Mouse (Mus musculus): ENCODE results near the gene Uck2. TPM values are rescaled to one million over a fixed set of nuclear protein-coding genes. Genes with fewer than 3 reads are reported as not detected.

Uck2 gene
- polyA plus RNA-seq, 1 experiment from 2014 or later = 98.3 TPM

DNA sequence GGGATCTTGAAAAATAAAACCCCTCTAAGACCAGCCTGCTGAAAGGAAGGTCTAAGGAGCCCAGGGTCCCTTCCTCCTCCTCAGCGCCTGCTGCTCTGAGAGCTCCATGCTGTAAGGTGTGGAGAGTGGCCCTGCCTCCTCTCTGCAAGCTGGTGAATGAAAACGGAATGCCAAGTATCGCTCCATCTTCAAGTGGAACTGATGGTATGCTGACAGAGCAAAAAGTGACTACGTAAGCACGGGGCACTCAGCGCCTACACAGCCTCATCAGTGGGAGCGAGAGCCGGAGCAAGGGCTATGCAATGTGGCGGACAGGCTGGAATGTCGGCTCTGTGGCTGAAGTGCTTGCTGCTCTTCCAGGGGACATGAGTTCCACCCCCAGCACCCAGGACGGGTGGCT lies 47.3 kb downstream of the Uck2 start:
- peaks cover 28% of the 10 kb centered on the region for H3K36me3 ChIP-seq (ENCODE audit: insufficient read depth)
- TF ChIP-seq CTCF (IDR thresholded peaks at IDR 0.05; ENCODE audit: low read depth) = no peak
- ATAC-seq (ENCODE audit: insufficient read depth) = peak; percentile 81
- peak; percentile 69 for DNase-seq
- no peak overlapping the region for H3K4me3 ChIP-seq (ENCODE audit: low read depth, low read length)
- no peak overlapping the region for H3K4me2 ChIP-seq
- H3K27ac ChIP-seq (ENCODE audit: low read depth) = no peak overlapping the region; the same call in 1 of the 2 replicates
- WGBS = 55% methylated on average over 11 of the region's 11 CpGs
- H3K9me3 ChIP-seq (ENCODE audit: low read depth, low read length) = no peaks in the 10 kb centered on the region
- H3K4me1 ChIP-seq (ENCODE audit: insufficient read depth) = 0 out of 2 replicates have a peak, but pooled peaks cover 4% of the 10 kb centered on the region
- no peaks in the 10 kb centered on the region for H3K27me3 ChIP-seq (ENCODE audit: insufficient read depth, low read length)
- no peak overlapping the region for H3K9ac ChIP-seq

GRCm38 (mm10) chr1:167236790-167237189 lies 48.3 kb downstream of the Uck2 start:
- TF ChIP-seq CTCF (IDR thresholded peaks at IDR 0.05; ENCODE audit: low read depth) = no peak
- Histone ChIP-seq H3K27me3 (ENCODE audit: insufficient read depth, low read length) (no peaks in the 10 kb centered on the region), H3K9me3 (ENCODE audit: low read depth, low read length) (no peaks in the 10 kb centered on the region), H3K4me2 (no peak overlapping the region), H3K27ac (ENCODE audit: low read depth) (no peak overlapping the region), H3K4me3 (ENCODE audit: low read depth, low read length) (no peak overlapping the region), H3K9ac (no peak overlapping the region), H3K4me1 (ENCODE audit: insufficient read depth) (0 out of 2 replicates have a peak, but pooled peaks cover 4% of the 10 kb centered on the region), H3K36me3 (ENCODE audit: insufficient read depth) (peaks cover 30% of the 10 kb centered on the region)
- 59% methylated on average over 8 of the region's 8 CpGs for WGBS
- ATAC-seq (ENCODE audit: insufficient read depth) (no peak), DNase-seq (no peak)

- WGBS = 89% methylated on average over 10 of the region's 10 CpGs
- Histone ChIP-seq H3K9me3 (ENCODE audit: low read depth, low read length) (no peaks in the 10 kb centered on the region), H3K4me3 (ENCODE audit: low read depth, low read length) (no peak overlapping the region), H3K9ac (no peak overlapping the region), H3K27me3 (ENCODE audit: insufficient read depth, low read length) (no peaks in the 10 kb centered on the region), H3K4me2 (no peak overlapping the region), H3K4me1 (ENCODE audit: insufficient read depth) (0 out of 2 replicates have a peak, but pooled peaks cover 4% of the 10 kb centered on the region), H3K36me3 (ENCODE audit: insufficient read depth) (peaks cover 49% of the 10 kb centered on the region), H3K27ac (ENCODE audit: low read depth) (no peak overlapping the region)
- ATAC-seq (ENCODE audit: insufficient read depth) (no peak), DNase-seq (no peak)
- TF ChIP-seq CTCF (IDR thresholded peaks at IDR 0.05; ENCODE audit: low read depth) = no peak
These were observed 50.8 kb downstream of the Uck2 start for GRCm38 (mm10) chr1:167234344-167234743.

DNA sequence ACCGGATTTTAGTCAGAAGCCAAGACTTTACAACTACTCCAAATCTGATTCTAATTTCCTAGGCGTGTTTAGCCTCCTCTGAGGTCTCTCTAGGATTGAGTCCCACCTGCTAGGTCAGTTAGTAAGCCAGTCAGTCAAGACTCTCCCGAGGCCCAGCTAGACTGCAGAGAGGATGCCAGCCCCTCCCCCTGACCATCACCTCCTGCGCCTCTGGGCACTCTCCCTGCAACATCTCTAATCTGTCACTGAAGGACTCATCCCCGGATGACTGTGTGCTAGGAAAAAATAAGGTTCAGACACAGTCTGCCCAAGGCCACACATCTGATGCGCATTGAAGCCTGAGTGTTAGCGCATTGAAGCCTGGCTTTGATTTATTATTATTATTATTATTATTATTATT lies 52.2 kb downstream of the Uck2 start:
- Histone ChIP-seq H3K4me2 (no peak overlapping the region), H3K9ac (no peak overlapping the region), H3K4me3 (ENCODE audit: low read depth, low read length) (no peak overlapping the region), H3K36me3 (ENCODE audit: insufficient read depth) (peaks cover 58% of the 10 kb centered on the region), H3K27ac (ENCODE audit: low read depth) (no peak overlapping the region), H3K9me3 (ENCODE audit: low read depth, low read length) (no peaks in the 10 kb centered on the region), H3K4me1 (ENCODE audit: insufficient read depth) (0 out of 2 replicates have a peak, but pooled peaks cover 3% of the 10 kb centered on the region), H3K27me3 (ENCODE audit: insufficient read depth, low read length) (no peaks in the 10 kb centered on the region)
- WGBS = 74% methylated on average over 7 of the region's 7 CpGs
- ATAC-seq (ENCODE audit: insufficient read depth) = no peak
- no peak for TF ChIP-seq CTCF (IDR thresholded peaks at IDR 0.05; ENCODE audit: low read depth)
- DNase-seq = no peak

GRCm38 (mm10) chr1:167231612-167232283 lies 53.4 kb downstream of the Uck2 start:
- Histone ChIP-seq H3K4me3 (ENCODE audit: low read depth, low read length) (no peak overlapping the region), H3K36me3 (ENCODE audit: insufficient read depth) (peaks cover 70% of the 10 kb centered on the region), H3K27ac (ENCODE audit: low read depth) (no peak overlapping the region), H3K4me1 (ENCODE audit: insufficient read depth) (no peaks in the 10 kb centered on the region), H3K9me3 (ENCODE audit: low read depth, low read length) (no peaks in the 10 kb centered on the region), H3K4me2 (no peak overlapping the region), H3K9ac (no peak overlapping the region), H3K27me3 (ENCODE audit: insufficient read depth, low read length) (no peaks in the 10 kb centered on the region)
- peak; percentile 38 for DNase-seq
- TF ChIP-seq CTCF (IDR thresholded peaks at IDR 0.05; ENCODE audit: low read depth) = peak; percentile 57
- ATAC-seq (ENCODE audit: insufficient read depth) = peak; percentile 40; the same call in 1 of the 2 replicates
- 76% methylated on average over 17 of the region's 17 CpGs for WGBS

DNA sequence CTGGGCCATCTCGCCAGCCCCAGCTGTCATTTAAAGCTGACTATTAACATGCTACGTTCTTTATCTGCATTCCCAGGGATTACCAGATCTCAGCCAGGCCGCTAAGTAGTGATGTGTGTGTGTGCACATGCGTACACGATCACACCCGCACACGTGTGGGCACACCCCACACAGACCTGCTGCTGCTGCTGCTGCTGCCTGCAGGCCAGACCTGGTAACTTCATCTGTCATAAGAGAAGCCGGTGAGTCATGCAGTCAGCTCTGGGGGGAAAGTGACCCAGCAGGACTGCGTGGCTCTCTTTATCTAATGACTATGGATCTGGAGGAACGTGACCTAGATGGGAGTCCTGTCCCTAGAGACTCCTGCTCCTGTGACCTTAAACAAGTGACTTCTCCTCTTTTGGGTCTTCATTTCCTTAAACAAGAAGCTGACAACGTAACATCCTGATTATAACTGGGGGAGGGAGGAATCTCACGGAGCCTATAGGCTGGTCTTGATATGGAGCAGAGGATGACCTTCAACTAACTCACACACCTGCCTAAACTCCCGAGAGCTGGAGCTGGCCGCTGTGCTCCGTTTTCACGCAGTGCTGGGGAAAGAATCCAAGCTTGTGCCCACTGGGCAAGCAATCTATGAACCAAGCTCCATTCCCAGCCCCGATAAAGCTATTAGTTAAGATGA lies 54.0 kb downstream of the Uck2 start:
- H3K27me3 ChIP-seq (ENCODE audit: insufficient read depth, low read length) = no peaks in the 10 kb centered on the region
- H3K27ac ChIP-seq (ENCODE audit: low read depth) = no peak overlapping the region
- H3K4me2 ChIP-seq = no peak overlapping the region
- no peak overlapping the region for H3K9ac ChIP-seq
- H3K36me3 ChIP-seq (ENCODE audit: insufficient read depth) = peaks cover 76% of the 10 kb centered on the region
- no peaks in the 10 kb centered on the region for H3K9me3 ChIP-seq (ENCODE audit: low read depth, low read length)
- 86% methylated on average over 17 of the region's 17 CpGs for WGBS
- H3K4me3 ChIP-seq (ENCODE audit: low read depth, low read length) = no peak overlapping the region
- ATAC-seq (ENCODE audit: insufficient read depth) = peak; percentile 47; the same call in 1 of the 2 replicates
- no peaks in the 10 kb centered on the region for H3K4me1 ChIP-seq (ENCODE audit: insufficient read depth)
- no peak; the same call in 1 of the 2 replicates for TF ChIP-seq CTCF (IDR thresholded peaks at IDR 0.05; ENCODE audit: low read depth)
- DNase-seq = no peak

DNA sequence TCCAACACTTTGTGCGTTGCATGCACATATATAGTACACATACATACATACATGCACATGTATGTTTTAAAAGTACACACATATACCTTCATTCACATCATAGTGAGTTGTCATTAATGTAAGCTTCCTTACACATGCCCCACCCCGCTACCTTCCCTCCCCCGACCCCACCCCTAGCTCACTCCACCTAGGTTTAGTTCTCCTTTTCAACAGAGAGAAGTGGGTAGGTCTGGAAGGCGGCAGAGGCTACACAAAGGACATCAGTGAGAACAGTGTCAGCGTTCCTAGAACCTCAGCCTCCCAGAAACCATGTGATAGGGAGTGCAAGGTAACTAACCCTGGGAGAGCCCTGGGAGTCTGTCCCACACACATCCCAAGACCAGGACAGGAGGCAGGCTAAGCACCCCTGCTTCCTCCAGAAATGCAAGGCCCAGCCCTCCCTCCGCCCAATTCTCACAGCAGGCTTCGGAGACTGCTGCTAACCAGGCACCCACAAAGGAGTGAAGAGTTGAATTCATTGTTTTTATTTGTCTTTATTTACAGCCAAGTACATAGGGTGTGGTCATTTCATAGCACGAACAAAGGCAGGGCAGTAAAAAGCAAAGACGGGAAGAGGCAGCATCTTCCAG lies 62.6 kb downstream of the Uck2 start:
- WGBS = 78% methylated on average over 9 of the region's 9 CpGs

More for the DNA sequence above, 62.6 kb downstream of the Uck2 start:
- no peak overlapping the region for H3K9ac ChIP-seq
- H3K4me3 ChIP-seq (ENCODE audit: low read depth, low read length) = no peak overlapping the region
- DNase-seq (no peak), ATAC-seq (ENCODE audit: insufficient read depth) (no peak)
- no peak overlapping the region for H3K27ac ChIP-seq (ENCODE audit: low read depth)
- no peak for TF ChIP-seq CTCF (IDR thresholded peaks at IDR 0.05; ENCODE audit: low read depth)
- peaks cover 36% of the 10 kb centered on the region for H3K36me3 ChIP-seq (ENCODE audit: insufficient read depth)
- H3K4me1 ChIP-seq (ENCODE audit: insufficient read depth) = no peaks in the 10 kb centered on the region
- no peaks in the 10 kb centered on the region for H3K9me3 ChIP-seq (ENCODE audit: low read depth, low read length)
- H3K27me3 ChIP-seq (ENCODE audit: insufficient read depth, low read length) = no peaks in the 10 kb centered on the region
- H3K4me2 ChIP-seq = no peak overlapping the region
